In the genomic region with DNA sequence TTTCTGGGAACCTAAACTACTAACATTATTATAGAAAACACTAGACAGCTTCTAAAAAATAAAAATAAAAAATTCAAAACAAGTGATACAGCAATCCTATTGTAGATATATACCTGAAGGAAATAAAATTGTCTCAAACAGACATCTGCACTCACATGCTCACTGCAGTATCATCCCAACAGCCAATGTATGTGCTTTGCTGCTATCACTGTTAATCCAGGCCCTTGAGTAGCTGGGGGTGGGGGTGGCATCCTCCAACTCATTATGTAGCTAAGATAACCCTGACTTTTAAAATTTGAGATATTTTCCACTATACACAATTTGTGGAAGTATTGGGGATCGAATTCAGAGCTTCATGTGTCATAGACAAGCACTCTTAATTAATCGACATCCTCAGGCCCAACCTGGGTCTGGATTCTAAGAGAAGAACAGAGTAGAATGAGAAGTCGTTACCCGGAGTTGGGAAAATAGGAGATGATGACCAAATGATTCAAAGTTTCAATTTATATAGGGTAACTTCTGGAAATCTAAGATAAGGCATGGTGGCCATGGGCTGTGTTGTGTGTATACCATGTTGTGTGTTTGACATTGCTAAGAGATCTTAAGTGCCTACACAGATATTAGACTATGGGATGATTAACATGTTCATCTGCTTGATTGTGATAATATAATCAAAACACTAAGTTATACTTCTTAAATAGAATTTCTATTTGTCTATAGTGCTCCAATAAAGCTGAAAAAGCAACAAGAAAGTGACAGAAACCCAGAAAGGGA, we compare ENCODE assay signal across 1 mouse cellular context.
TF ChIP-seq lines count a peak whose summit lies in the region.

No protein-coding gene starts in this region.

TF ChIP-seq in MEL, 35 proteins besides CTCF, POLR2A, EP300 and RAD21:
- TF ChIP-seq TCF12 (IDR thresholded peaks at IDR 0.05; ENCODE audit: low read depth, low read length): 0 out of 2 replicates have a peak, but pooled peaks have one; percentile 26
- TF ChIP-seq GATA1 (IDR thresholded peaks at IDR 0.05; ENCODE audit: low read depth, low read length): peak; percentile 17; the same call in 1 of the 2 replicates
- no peak for TF ChIP-seq MEF2A (IDR thresholded peaks at IDR 0.05; ENCODE audit: extremely low read depth, insufficient replicate concordance, low read depth, low read length, poor library complexity, severe bottlenecking)
- no peak for TF ChIP-seq SIN3A (IDR thresholded peaks at IDR 0.05; ENCODE audit: low read length)
- TF ChIP-seq ELF1 (IDR thresholded peaks at IDR 0.05; ENCODE audit: low read depth, low read length): no peak
TF ChIP-seq in MEL: peak in this region for 2.
